11 mouse cellular contexts compared by ENCODE assay signal in the genomic region with DNA sequence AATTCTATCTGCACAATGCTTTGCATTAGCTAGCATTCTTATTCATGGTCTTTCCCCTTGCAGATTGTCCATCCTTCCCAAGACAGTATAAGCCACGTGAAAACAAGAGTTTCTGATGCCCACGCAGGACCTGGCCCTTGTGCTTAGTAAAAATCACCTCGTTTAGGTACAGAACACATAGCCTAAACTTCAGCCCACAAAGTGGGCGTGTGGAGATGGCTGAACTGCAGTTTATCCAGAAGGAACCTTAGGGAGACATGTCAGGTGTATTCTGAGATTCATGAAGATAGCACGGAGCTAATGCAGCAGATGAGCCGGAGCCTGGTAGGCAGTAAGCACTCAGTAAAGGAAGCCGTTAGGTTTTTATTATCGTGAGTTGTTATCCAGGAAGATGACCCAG. TPM values are rescaled to one million over a fixed set of nuclear protein-coding genes. Genes with fewer than 3 reads are reported as not detected.
DNase-seq lines count a peak whose midpoint lies in the region; ATAC-seq lines count a peak whose summit lies in the region.
"Had no signal": no experiment of that assay in that cellular context is flagged by ENCODE, and none has a peak within 500 bp of the region (broad histone marks: within the 10 kb centered on the region; RNA-seq: fewer than 3 reads in every experiment).

No protein-coding gene starts in this region.

- no peaks in the 10 kb centered on the region for H3K9me3 ChIP-seq in liver, embryonic 11.5 days (ENCODE audit: control insufficient read depth, low read length)
- H3K9me3 ChIP-seq in forebrain, embryonic 13.5 days (replicated peaks): no peaks in the 10 kb centered on the region
- H3K9me3 ChIP-seq in intestine, embryonic 15.5 days: no peaks in the 10 kb centered on the region
- no peaks in the 10 kb centered on the region for H3K9me3 ChIP-seq in midbrain, embryonic 16.5 days (replicated peaks; ENCODE audit: control insufficient read depth, low read length, poor library complexity, severe bottlenecking)
- H3K9me3 ChIP-seq: limb, embryonic 15.5 days had no signal

- 0 out of 2 replicates have a peak, but pooled peaks cover 4% of the 10 kb centered on the region for H3K4me1 ChIP-seq in liver, embryonic 11.5 days (replicated peaks; ENCODE audit: control insufficient read depth, insufficient read depth, low read length)
- H3K4me1 ChIP-seq in forebrain, embryonic 13.5 days: peaks cover 11% of the 10 kb centered on the region
- 0 out of 2 replicates have a peak, but pooled peaks cover 3% of the 10 kb centered on the region for H3K4me1 ChIP-seq in intestine, embryonic 15.5 days (replicated peaks)
- peaks cover 10% of the 10 kb centered on the region for H3K4me1 ChIP-seq in midbrain, embryonic 16.5 days (ENCODE audit: control insufficient read depth, insufficient read depth, low read length)

- no peak overlapping the region for H3K27ac ChIP-seq in liver, embryonic 11.5 days (ENCODE audit: low read depth, low read length)
- H3K27ac ChIP-seq in forebrain, embryonic 13.5 days: no peak overlapping the region
- H3K27ac ChIP-seq in intestine, embryonic 15.5 days: no peak overlapping the region
- peak overlapping the region; percentile 55 for H3K27ac ChIP-seq in midbrain, embryonic 16.5 days (ENCODE audit: low read length)
- H3K27ac ChIP-seq: limb, embryonic 15.5 days had no signal

- no peak overlapping the region for H3K9ac ChIP-seq in liver, embryonic 11.5 days (ENCODE audit: low read depth, low read length)
- no peak overlapping the region for H3K9ac ChIP-seq in forebrain, embryonic 13.5 days
- no peak overlapping the region for H3K9ac ChIP-seq in intestine, embryonic 15.5 days
- H3K9ac ChIP-seq in midbrain, embryonic 16.5 days (ENCODE audit: low read depth, low read length): peak overlapping the region; percentile 59; the same call in 1 of the 2 replicates
- H3K9ac ChIP-seq: limb, embryonic 15.5 days had no signal

- no peak for ATAC-seq in liver, embryonic 11.5 days (replicated peaks; ENCODE audit: low FRiP score)
- ATAC-seq in forebrain, embryonic 13.5 days: peak; percentile 11; the same call in 1 of the 2 replicates
- no peak for ATAC-seq in intestine, embryonic 15.5 days
- peak; percentile 4; the same call in 1 of the 2 replicates for ATAC-seq in midbrain, embryonic 16.5 days

- H3K36me3 ChIP-seq in liver, embryonic 11.5 days (ENCODE audit: control insufficient read depth, insufficient read depth, low read length): no peaks in the 10 kb centered on the region
- H3K36me3 ChIP-seq in forebrain, embryonic 13.5 days (ENCODE audit: poor library complexity, severe bottlenecking): no peaks in the 10 kb centered on the region
- H3K36me3 ChIP-seq in intestine, embryonic 15.5 days: no peaks in the 10 kb centered on the region
- H3K36me3 ChIP-seq in midbrain, embryonic 16.5 days (ENCODE audit: control insufficient read depth, insufficient read depth, low read length): no peaks in the 10 kb centered on the region
- H3K36me3 ChIP-seq: limb, embryonic 15.5 days had no signal

- no peak overlapping the region for H3K4me3 ChIP-seq in liver, embryonic 11.5 days (ENCODE audit: low read depth, low read length)
- H3K4me3 ChIP-seq in forebrain, embryonic 13.5 days: no peak overlapping the region
- no peak overlapping the region for H3K4me3 ChIP-seq in intestine, embryonic 15.5 days (replicated peaks)
- H3K4me3 ChIP-seq in midbrain, embryonic 16.5 days (ENCODE audit: low read depth, low read length): no peak overlapping the region
- H3K4me3 ChIP-seq: limb, embryonic 15.5 days had no signal

- no peaks in the 10 kb centered on the region for H3K27me3 ChIP-seq in liver, embryonic 11.5 days (replicated peaks; ENCODE audit: control insufficient read depth, insufficient read depth, low read length)
- no peaks in the 10 kb centered on the region for H3K27me3 ChIP-seq in forebrain, embryonic 13.5 days
- H3K27me3 ChIP-seq in intestine, embryonic 15.5 days (replicated peaks): no peaks in the 10 kb centered on the region
- H3K27me3 ChIP-seq in midbrain, embryonic 16.5 days (ENCODE audit: control insufficient read depth, insufficient read depth, low read depth, low read length): no peaks in the 10 kb centered on the region
- H3K27me3 ChIP-seq: limb, embryonic 15.5 days had no signal

- 0 out of 2 replicates have a peak overlapping the region, but pooled peaks have one; percentile 12 for H3K4me2 ChIP-seq in liver, embryonic 11.5 days
- H3K4me2 ChIP-seq in forebrain, embryonic 13.5 days: peak overlapping the region; percentile 30
- H3K4me2 ChIP-seq in intestine, embryonic 15.5 days (replicated peaks): peak overlapping the region; percentile 37
- H3K4me2 ChIP-seq in midbrain, embryonic 16.5 days (ENCODE audit: low read length): peak overlapping the region; percentile 47
- H3K4me2 ChIP-seq: limb, embryonic 15.5 days had no signal

- 58% methylated on average over 8 of the region's 8 CpGs for WGBS in liver, embryonic 11.5 days
- WGBS in forebrain, embryonic 13.5 days: 45% methylated on average over 8 of the region's 8 CpGs
- WGBS in intestine, embryonic 15.5 days: 44% methylated on average over 8 of the region's 8 CpGs
- WGBS in midbrain, embryonic 16.5 days: 36% methylated on average over 8 of the region's 8 CpGs

- DNase-seq in liver, embryonic 11.5 days (ENCODE audit: low spot score): no peak
- DNase-seq in liver: no peak
- DNase-seq in natural killer cell, adult 2 months (ENCODE audit: low spot score in 2 of 2): no peak
- no peak for DNase-seq in frontal cortex, adult 2 months (ENCODE audit: extremely low spot score in 1 of 2, low spot score in 1 of 2)
- DNase-seq: adrenal gland, postnatal 10 days; cerebellum, adult 18-20 months; gastrocnemius, postnatal 36 days had no signal

RNA-seq across cellular contexts. Expression of gene Lsm11, which starts 23.7 kb away (rescaled TPM):
- polyA plus RNA-seq in liver, embryonic 11.5 days (2014; fragmentation: Nextera tagmentation; extraction: Ambion mirVana): 7.3 and 8.3 TPM in 2 replicates
- 8.7 and 8.8 TPM in 2 replicates for polyA plus RNA-seq in forebrain, embryonic 13.5 days (2015; fragmentation: Nextera tagmentation; extraction: Ambion mirVana)
- polyA plus RNA-seq in intestine, embryonic 15.5 days (2015; fragmentation: Nextera tagmentation; extraction: Ambion mirVana): 5.6 and 6.7 TPM in 2 replicates
- polyA plus RNA-seq in midbrain, embryonic 16.5 days (2015; fragmentation: Nextera tagmentation; extraction: Ambion mirVana): 25.1 and 26.3 TPM in 2 replicates
- 7.7 and 9.2 TPM in 2 replicates for polyA plus RNA-seq in frontal cortex, adult 2 months (2012; rRNA removed)

RNA-seq across cellular contexts. Expression of gene Thg1l, which starts 34.3 kb away (rescaled TPM):
- 18.2 and 19.1 TPM in 2 replicates for polyA plus RNA-seq in liver, embryonic 11.5 days (2014; fragmentation: Nextera tagmentation; extraction: Ambion mirVana)
- polyA plus RNA-seq in forebrain, embryonic 13.5 days (2015; fragmentation: Nextera tagmentation; extraction: Ambion mirVana): 10.5 and 11.6 TPM in 2 replicates
- polyA plus RNA-seq in intestine, embryonic 15.5 days (2015; fragmentation: Nextera tagmentation; extraction: Ambion mirVana): 13.3 and 13.4 TPM in 2 replicates
- polyA plus RNA-seq in midbrain, embryonic 16.5 days (2015; fragmentation: Nextera tagmentation; extraction: Ambion mirVana): 9.3 and 10.0 TPM in 2 replicates
- polyA plus RNA-seq in frontal cortex, adult 2 months (2012; rRNA removed): 6.7 and 7.8 TPM in 2 replicates

RNA-seq across cellular contexts. Expression of gene Sox30, which starts 59.1 kb away (rescaled TPM):
- 0.05 and 0.08 TPM in 2 replicates for polyA plus RNA-seq in liver, embryonic 11.5 days (2014; fragmentation: Nextera tagmentation; extraction: Ambion mirVana)
- not detected in 2 replicates for polyA plus RNA-seq in forebrain, embryonic 13.5 days (2015; fragmentation: Nextera tagmentation; extraction: Ambion mirVana)
- 0.09 and 0.18 TPM in 2 replicates for polyA plus RNA-seq in intestine, embryonic 15.5 days (2015; fragmentation: Nextera tagmentation; extraction: Ambion mirVana)
- polyA plus RNA-seq in midbrain, embryonic 16.5 days (2015; fragmentation: Nextera tagmentation; extraction: Ambion mirVana): 0.06 and 0.08 TPM in 2 replicates
- polyA plus RNA-seq in frontal cortex, adult 2 months (2012; rRNA removed): 0.12 and 0.17 TPM in 2 replicates

Comparison
In these comparisons a context has a peak if more than half of its experiments do, and no peak if none do; other contexts are left out.
1. ATAC-seq: peak in forebrain, embryonic 13.5 days (single experiment) and midbrain, embryonic 16.5 days (single experiment); none in liver, embryonic 11.5 days (single experiment) and intestine, embryonic 15.5 days (single experiment).
2. Peak in every context shown above with its lines, with median percentiles within 50 percentile points of each other: H3K4me2 ChIP-seq.